Mouse (Mus musculus) intestine, embryonic 16.5 days (tissue): Measurements from ENCODE around the gene Eif4enif1. TPM values are rescaled to one million over a fixed set of nuclear protein-coding genes. Genes with fewer than 3 reads are reported as not detected.

Experiments used
- ATAC-seq: fragments of 200-750 bp; cut with Nextera tagmentation; 2 replicates; pipeline ENCODE4 v1.8.0; 2017; ENCODE audit warnings: moderate TSS enrichment, moderate library complexity
- H3K27ac ChIP-seq: fragments of 300-500 bp; sonication (generic); 2 replicates; pipeline ENCODE4 v1.5.1; 2014; ENCODE audit warnings: mild to moderate bottlenecking, low read length
- H3K27me3 ChIP-seq: fragments of 300-500 bp; sonication (generic); replicated peaks from 2 replicates; pipeline ENCODE4 v1.6.1; 2014; ENCODE audit warnings: low read length, control low read depth, mixed read lengths; ENCODE audit not compliant: control insufficient read depth, insufficient read depth
- H3K36me3 ChIP-seq: fragments of 300-500 bp; sonication (generic); 2 replicates; pipeline ENCODE4 v1.6.1; 2014; ENCODE audit warnings: low read length, control low read depth; ENCODE audit not compliant: control insufficient read depth, insufficient read depth
- H3K4me1 ChIP-seq: fragments of 300-500 bp; sonication (generic); 2 replicates; pipeline ENCODE4 v1.6.1; 2014; ENCODE audit warnings: low read length, control low read depth, mixed read lengths; ENCODE audit not compliant: control insufficient read depth, insufficient read depth
- H3K4me2 ChIP-seq: fragments of 300-500 bp; sonication (generic); 2 replicates; pipeline ENCODE4 v1.6.1; 2014; ENCODE audit warnings: low read depth, low read length, control low read depth
- H3K4me3 ChIP-seq: fragments of 300-500 bp; sonication (generic); 2 replicates; pipeline ENCODE4 v1.5.1; 2014; ENCODE audit warnings: mild to moderate bottlenecking, low read length
- H3K9ac ChIP-seq: fragments of 300-500 bp; sonication (generic); 2 replicates; pipeline ENCODE4 v1.6.1; 2014; ENCODE audit warnings: low read depth, low read length
- H3K9me3 ChIP-seq: fragments of 300-500 bp; sonication (generic); 2 replicates; pipeline ENCODE4 v1.6.1; 2016; ENCODE audit warnings: low read length, control low read depth; ENCODE audit not compliant: control insufficient read depth
- WGBS: fragments of 180-500 bp; shearing (Covaris S2); extraction: QIAGEN DNeasy Blood & Tissue Kit; methylation state at CpG from one replicate; pipeline ENCODE4 v1.1.7; 2014; 5-methylcytosine and 5-hydroxymethylcytosine counted together
- polyA plus RNA-seq: library from polyadenylated mRNA; unstranded; fragments of >200 nt; fragmentation: Nextera tagmentation; extraction: Ambion mirVana; gene quantifications from 2 replicates; pipeline ENCODE4 v1.2.1, GENCODE M21; 2015

Gene Eif4enif1
- polyA plus RNA-seq, 1 experiment from 2014 or later = 32.4 TPM

DNA sequence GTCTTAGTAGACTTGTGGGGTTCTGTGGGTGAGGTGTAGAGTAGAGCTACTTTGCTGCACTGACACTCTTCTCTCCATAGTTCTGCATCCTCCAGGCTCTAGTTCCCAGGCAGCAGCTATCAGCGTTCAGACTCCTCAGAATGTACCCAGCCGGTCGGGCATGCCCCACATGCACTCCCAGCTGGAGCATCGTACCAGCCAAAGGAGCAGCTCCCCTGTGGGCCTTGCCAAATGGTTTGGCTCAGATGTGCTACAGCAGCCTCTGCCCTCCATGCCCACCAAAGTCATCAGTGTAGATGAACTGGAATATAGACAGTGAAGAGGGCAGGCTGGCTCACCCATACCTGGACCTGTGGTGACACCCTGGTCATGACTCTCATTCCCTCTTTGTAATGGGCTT lies 41.6 kb downstream of the Eif4enif1 start:
- no peak overlapping the region for H3K9ac ChIP-seq
- 80% methylated on average over 4 of the region's 4 CpGs for WGBS
- H3K27ac ChIP-seq = no peak overlapping the region
- H3K4me2 ChIP-seq = no peak overlapping the region
- ATAC-seq = 0 out of 2 replicates have a peak, but pooled peaks have one; percentile 16
- no peaks in the 10 kb centered on the region for H3K27me3 ChIP-seq
- H3K4me1 ChIP-seq = no peaks in the 10 kb centered on the region
- H3K4me3 ChIP-seq = no peak overlapping the region
- H3K36me3 ChIP-seq = peaks cover 43% of the 10 kb centered on the region
- no peaks in the 10 kb centered on the region for H3K9me3 ChIP-seq

DNA sequence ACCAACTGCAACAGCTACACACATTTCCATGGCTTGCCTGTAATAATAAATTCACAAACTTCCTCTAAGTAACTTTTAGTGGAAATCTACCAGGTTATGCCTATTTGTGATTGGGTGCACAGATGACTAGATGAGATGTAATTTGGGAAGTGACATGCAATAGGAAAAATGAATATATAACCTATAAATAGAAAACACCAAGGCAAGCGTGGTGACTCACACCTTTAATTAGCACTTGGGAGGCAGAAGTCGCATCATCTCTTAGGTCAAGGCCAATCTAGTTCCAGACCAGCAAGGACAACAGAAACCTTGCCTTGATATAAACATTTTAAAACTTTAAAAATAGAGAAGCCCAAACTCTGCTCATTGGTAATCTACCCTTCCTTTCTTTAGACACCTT lies 45.2 kb downstream of the Eif4enif1 start:
- no peaks in the 10 kb centered on the region for H3K9me3 ChIP-seq
- H3K4me2 ChIP-seq = no peak overlapping the region
- ATAC-seq = no peak
- WGBS = 86% methylated on average over 2 of the region's 2 CpGs
- no peaks in the 10 kb centered on the region for H3K27me3 ChIP-seq
- H3K9ac ChIP-seq = no peak overlapping the region
- no peaks in the 10 kb centered on the region for H3K4me1 ChIP-seq
- H3K36me3 ChIP-seq = peaks cover 33% of the 10 kb centered on the region
- no peak overlapping the region for H3K4me3 ChIP-seq
- H3K27ac ChIP-seq = no peak overlapping the region

DNA sequence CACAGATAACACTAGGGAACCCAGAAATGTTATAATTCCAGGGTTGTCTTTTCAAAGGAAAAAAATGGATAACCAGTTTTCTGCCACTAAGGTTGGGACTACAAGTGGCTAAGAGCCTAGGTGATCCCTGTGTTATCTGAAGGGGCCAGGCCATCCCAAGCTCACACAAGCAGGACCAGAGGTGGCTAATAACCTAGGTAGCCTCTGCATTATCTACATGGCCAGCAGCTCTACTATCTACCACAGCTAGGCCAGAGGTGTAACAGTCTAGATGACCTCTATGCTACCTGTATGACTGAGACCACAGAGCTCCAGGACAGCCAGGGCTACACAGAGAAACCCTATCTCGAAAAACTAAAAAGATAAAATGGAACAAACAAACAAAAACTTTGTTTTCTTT lies 57.3 kb downstream of the Eif4enif1 start:
- Histone ChIP-seq H3K9ac (no peak overlapping the region), H3K9me3 (no peaks in the 10 kb centered on the region), H3K4me2 (no peak overlapping the region), H3K36me3 (peaks cover 6% of the 10 kb centered on the region), H3K4me1 (no peaks in the 10 kb centered on the region), H3K27me3 (no peaks in the 10 kb centered on the region), H3K4me3 (no peak overlapping the region), H3K27ac (no peak overlapping the region)
- no peak for ATAC-seq
- WGBS = 89% methylated on average over 1 of the region's 1 CpGs

DNA sequence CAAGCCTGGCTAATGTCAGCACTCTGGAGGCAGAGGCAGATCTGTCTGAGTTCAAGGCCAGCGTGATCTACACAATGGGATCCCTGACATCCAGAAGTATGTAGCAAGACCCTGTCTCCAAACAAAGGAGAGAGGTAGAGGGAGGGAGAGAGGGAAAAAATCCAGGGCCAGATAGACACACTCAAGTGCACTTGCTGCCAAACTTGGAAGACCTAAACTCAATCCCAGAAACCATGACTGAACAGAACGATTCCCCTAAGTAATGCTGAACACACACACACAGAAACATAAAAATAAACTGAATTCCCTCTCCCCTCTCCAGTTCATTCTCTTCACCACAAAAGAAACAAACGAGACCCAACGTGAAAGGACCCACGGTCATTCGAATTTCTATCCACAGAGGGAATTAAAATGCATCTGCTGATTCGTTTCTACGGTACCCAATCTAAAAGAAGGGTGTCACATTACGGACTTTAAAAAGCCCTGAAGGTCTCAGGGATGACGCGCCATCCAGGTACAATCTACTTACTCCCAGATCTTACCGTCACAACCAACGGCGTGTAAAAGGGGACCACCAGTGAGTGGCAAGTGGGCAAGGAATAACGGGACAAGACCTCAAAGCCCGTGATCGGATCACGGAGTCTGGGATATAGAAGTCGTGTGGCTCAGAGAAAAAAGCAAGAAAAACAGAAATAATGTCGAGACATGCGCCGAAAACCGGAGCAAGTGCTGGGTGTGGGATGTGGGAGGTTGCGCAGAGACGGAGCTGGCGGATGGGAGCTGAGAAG lies 63.3 kb downstream of the Eif4enif1 start:
- H3K4me1 ChIP-seq = peaks cover 10% of the 10 kb centered on the region
- H3K9me3 ChIP-seq = no peaks in the 10 kb centered on the region
- H3K4me2 ChIP-seq = peak overlapping the region; percentile 79
- peak; percentile 9 for ATAC-seq
- H3K36me3 ChIP-seq = peaks cover 4% of the 10 kb centered on the region
- peak overlapping the region; percentile 99 for H3K9ac ChIP-seq
- under 1% methylated on average over 26 of the region's 26 CpGs for WGBS
- peak overlapping the region; percentile 93 for H3K27ac ChIP-seq
- peak overlapping the region; percentile 98 for H3K4me3 ChIP-seq
- H3K27me3 ChIP-seq = no peaks in the 10 kb centered on the region

DNA sequence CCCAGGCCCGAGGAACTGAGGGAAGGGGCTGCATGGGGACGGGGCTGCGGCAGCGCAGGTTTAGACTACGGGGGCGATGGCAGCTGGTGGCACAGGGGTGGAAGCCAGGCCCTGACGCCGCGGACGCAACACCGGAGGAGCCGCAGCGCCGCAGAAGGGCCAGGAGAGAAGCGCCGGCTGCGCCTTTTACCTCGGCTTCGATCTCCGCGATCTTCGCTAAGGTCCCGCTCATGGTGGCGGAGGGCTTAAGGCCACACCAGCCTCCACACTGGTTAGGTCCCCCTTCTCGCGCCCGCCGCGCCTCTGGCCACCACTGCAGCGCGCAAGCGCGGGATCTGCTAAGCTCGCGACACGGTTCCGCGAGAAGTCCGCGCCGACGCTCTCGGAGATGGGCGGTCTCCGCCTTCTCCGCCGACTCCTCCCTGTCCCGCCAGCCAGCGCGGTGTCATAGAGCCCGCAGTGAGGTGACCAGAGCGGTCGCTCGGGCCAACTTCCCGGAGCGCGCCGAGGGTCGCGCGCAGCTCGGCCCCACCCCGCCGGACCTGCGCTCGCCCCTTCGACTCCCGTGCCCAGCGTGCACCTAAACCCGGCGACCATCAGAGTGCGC lies 64.0 kb downstream of the Eif4enif1 start, which contains the start of gene Drg1:
TSS of gene Drg1 (minus strand) at position 337 of the 607 bp plus-strand sequence.
- ATAC-seq = peak; percentile 99
- Histone ChIP-seq H3K4me2 (peak within 1 kb of the TSS; percentile 79), H3K4me1 (peaks cover 10% of the 10 kb centered on the region), H3K9me3 (no peaks in the 10 kb centered on the region), H3K4me3 (peak within 1 kb of the TSS; percentile 98), H3K27me3 (no peaks in the 10 kb centered on the region), H3K27ac (peak within 1 kb of the TSS; percentile 93), H3K9ac (peak within 1 kb of the TSS; percentile 99), H3K36me3 (peaks cover 4% of the 10 kb centered on the region)
- under 1% methylated on average over 72 of the region's 72 CpGs for WGBS

DNA sequence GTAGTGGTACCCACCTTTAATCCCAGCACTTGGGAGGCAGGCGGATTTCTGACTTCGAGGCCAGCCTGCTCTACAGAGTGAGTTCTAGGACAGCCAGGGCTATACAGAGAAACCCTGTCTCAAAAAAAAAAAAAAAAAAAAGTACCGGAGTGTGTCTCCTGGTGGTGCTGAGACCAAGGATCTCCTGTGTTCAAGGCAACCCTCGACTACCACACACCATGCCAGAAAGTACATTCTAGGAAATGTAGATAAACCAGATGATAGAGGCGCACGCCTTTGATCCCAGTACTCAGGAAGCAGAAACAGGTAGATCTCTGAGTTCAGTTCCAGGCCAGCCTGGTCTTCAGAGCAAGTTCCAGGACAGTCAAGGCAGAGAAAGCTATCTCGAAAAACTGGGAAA lies 64.9 kb downstream of the Eif4enif1 start:
- WGBS = 50% methylated on average over 7 of the region's 7 CpGs
- H3K27me3 ChIP-seq = no peaks in the 10 kb centered on the region
- no peaks in the 10 kb centered on the region for H3K9me3 ChIP-seq
- H3K4me3 ChIP-seq = peak overlapping the region; percentile 98
- ATAC-seq = no peak
- peak overlapping the region; percentile 99; the same call in 1 of the 2 replicates for H3K9ac ChIP-seq
- H3K4me2 ChIP-seq = peak overlapping the region; percentile 56
- H3K36me3 ChIP-seq = no peaks in the 10 kb centered on the region
- peaks cover 10% of the 10 kb centered on the region for H3K4me1 ChIP-seq
- H3K27ac ChIP-seq = no peak overlapping the region

DNA sequence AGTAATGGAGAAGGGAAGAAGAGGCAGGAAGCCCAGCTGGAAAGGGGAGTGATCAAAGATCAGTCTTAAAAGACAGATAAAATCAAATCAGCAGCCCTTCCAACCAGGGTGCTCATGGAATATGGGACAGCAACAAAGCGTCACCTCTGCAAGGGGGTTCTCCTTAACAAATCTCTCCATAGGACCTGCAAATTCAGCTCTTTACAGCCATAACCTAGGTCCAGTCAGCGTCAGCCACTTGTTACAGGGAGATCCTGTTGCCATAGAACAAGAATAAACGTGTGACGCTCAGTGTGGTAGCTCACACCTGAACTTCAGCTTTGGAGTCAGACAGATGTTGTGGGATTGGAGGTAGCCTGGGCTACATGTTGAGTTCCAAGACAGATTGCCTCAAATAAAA lies 67.0 kb downstream of the Eif4enif1 start:
- Histone ChIP-seq H3K27me3 (no peaks in the 10 kb centered on the region), H3K9me3 (no peaks in the 10 kb centered on the region), H3K9ac (no peak overlapping the region; the same call in 1 of the 2 replicates), H3K4me3 (no peak overlapping the region), H3K36me3 (no peaks in the 10 kb centered on the region), H3K4me1 (peaks cover 10% of the 10 kb centered on the region), H3K27ac (no peak overlapping the region), H3K4me2 (no peak overlapping the region)
- ATAC-seq = no peak
- 43% methylated on average over 4 of the region's 4 CpGs for WGBS

DNA sequence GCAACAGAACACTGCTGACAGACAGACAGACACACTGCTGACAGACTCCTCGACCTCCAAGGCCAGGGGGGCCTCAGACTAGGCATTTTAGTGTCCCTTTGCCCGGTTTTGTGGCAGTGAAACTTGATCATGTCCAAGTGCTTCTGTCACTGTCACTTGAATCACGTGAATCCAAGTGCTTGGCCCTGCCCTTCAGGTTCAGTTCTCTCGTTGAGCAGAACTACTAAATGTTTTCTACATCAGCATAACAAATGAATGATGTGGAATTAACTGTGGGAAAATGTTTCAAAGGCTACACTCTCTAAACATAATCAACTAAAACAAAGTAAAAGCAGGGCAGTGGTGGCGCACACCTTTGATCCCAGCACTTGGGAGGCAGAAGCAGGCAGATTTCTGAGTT lies 76.2 kb downstream of the Eif4enif1 start:
- ATAC-seq = no peak
- WGBS = 66% methylated on average over 5 of the region's 5 CpGs

DNA sequence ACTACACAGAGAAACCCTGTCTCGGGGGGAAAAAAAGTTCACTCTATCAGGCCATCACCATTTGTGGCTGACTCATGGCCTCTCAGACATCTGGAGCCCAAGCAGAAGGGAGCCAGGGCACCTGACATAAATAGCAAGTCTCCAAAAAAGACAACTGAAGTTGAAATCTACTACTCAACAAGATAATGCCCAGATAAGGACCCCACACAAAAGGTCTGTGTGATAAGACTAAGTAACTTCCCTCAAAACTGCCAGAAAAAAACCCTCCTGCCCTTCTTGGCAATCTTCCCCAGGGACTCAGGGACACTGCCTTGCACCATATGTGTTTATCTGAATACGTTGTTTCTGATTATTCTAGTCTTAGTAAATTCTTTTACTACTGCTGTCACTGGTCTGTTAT lies 77.5 kb downstream of the Eif4enif1 start:
- H3K4me3 ChIP-seq = no peak overlapping the region
- no peaks in the 10 kb centered on the region for H3K4me1 ChIP-seq
- peaks cover 9% of the 10 kb centered on the region; the same call in 1 of the 2 replicates for H3K9me3 ChIP-seq
- no peaks in the 10 kb centered on the region for H3K27me3 ChIP-seq
- no peak overlapping the region for H3K27ac ChIP-seq
- 75% methylated on average over 2 of the region's 2 CpGs for WGBS
- ATAC-seq = no peak
- no peak overlapping the region for H3K4me2 ChIP-seq
- H3K36me3 ChIP-seq = no peaks in the 10 kb centered on the region
- H3K9ac ChIP-seq = no peak overlapping the region

More for the DNA sequence above, 76.2 kb downstream of the Eif4enif1 start:
- Histone ChIP-seq H3K27ac (no peak overlapping the region), H3K36me3 (no peaks in the 10 kb centered on the region), H3K4me3 (no peak overlapping the region), H3K9me3 (peaks cover 9% of the 10 kb centered on the region; the same call in 1 of the 2 replicates), H3K4me2 (no peak overlapping the region), H3K9ac (no peak overlapping the region), H3K4me1 (no peaks in the 10 kb centered on the region), H3K27me3 (no peaks in the 10 kb centered on the region)
